Mouse (Mus musculus): Measurements from ENCODE around the gene Frmpd4.

Frmpd4 gene

GRCm38 (mm10) chrX:168123589-168123965 lies 453.5 kb downstream of the Frmpd4 start:
- DNase-seq: no peak

- DNase-seq: peak; percentile 33 to 39
These were observed 454.0 kb downstream of the Frmpd4 start for GRCm38 (mm10) chrX:168122806-168123588.

DNA sequence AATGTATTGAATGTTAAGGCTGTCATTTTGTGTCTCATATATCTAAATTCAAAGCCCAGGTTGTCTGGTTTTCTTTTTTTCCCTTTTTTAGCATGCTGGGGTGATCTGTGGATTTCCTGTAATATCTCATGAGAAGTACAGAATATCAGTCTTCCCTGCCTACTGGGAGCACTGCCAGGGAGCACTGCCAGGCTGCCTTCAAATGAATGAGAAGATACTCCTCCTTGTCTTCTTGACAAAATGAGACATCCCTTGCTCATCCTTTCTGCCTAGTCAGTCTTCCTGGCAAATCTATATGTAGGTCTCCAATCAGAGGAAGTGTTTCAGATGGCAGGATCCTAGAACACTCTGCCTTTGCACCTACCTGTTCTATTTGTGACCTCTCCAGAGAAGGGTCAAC lies 535.4 kb downstream of the Frmpd4 start:
- DNase-seq: peak; percentile 1 to 11

- no peak for DNase-seq
These were observed 556.4 kb downstream of the Frmpd4 start for GRCm38 (mm10) chrX:168020574-168021145.

GRCm38 (mm10) chrX:168017792-168018191 lies 559.2 kb downstream of the Frmpd4 start:
- DNase-seq: no peak

DNA sequence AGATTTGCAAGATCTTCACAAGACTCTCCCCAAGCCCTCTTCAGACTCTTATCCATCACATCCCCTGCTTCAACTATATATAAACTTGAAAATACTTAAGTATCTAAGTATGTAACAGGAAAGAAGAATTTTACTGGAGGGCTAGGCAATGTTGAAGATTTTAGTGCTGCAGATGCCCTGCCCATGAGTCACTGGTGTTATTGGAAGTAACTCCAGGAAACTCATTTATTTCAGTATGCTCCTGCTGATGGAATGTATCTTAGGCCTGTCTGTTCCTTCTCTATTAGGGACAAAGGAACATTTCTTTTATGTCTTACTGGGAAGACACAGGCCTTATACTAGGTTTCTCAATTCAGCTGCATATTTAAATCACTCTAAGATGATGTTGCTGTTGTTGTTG lies 592.2 kb downstream of the Frmpd4 start:
- no peak for DNase-seq

DNA sequence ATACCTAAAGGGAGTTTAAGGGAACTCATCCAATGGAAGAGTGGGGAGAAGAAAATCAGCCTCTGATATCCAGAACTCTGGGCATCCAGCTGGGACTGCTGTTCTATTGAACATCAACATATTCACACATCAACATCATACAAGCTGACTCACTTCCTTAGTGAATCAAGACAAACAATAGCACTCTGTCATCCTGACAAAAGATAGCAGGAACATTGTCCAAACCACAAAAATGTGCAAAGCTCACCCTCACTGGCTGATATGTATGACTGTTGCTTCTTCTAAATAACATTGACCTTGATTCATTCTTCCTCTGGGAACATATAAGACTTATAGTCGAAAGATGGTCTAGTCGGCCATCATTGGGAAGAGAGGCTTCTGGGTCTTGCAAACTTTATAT lies 625.8 kb downstream of the Frmpd4 start:
- no peak for DNase-seq

DNA sequence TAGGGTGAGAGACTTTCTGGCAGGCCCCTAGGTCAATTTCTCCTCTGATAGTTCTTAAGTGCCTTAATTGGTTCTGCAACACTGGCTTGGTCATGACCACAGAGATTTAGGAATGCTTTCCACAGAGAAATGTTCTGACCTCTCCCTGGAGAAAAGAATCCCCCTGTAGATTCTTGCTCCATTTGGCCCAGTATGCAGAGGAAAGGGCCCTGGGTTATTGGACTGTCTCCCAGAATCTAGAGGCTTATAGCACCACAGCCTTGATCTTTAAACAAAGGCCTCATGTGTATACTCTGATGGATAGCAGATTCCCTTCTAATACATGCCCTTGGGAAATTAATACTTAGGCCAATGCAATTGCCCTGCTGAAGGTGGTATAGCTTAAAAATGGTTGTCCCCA lies 667.5 kb downstream of the Frmpd4 start:
- no peak for DNase-seq

DNA sequence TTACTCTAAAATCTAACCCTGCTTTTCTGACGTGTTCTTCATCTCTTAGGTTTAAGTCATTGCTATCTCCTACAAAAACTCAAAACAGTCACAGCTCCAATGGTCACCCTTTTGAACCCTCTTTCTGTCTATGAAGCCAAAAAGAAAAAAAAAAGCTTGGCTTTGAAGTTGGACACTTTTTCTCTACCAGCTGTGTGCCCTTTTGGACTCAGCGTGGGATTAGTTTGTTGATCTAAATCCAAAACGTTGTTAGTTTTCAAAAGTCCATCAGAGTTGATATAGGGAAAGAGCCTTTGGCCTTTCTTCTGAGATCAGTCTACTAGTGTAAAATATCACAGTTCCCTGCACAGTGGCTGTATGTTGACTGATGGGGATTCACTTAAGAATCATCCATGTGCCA lies 676.0 kb downstream of the Frmpd4 start:
- DNase-seq: no peak

GRCm38 (mm10) chrX:167854821-167855220 lies 722.2 kb downstream of the Frmpd4 start:
- DNase-seq: no peak

DNA sequence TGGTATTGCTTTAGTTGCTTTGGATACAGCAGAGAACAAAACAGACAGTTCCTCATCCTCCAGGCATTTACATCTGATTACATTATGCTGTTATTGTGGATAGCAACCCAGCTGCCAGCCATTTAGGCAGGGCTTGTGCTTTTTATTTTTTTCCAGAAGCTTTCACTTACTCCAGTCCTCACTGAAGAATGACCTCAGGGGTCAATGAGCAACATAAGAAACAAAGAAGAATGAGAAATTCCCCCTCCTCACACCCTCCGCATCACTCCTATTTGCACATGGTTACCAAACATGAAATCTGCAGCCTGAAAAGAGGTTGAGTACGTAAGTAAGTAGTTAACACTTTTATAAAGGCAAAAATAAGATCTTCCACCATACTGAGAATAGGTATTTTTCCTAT lies 744.5 kb downstream of the Frmpd4 start:
- DNase-seq: no peak

GRCm38 (mm10) chrX:167828456-167828855 lies 748.6 kb downstream of the Frmpd4 start:
- DNase-seq: no peak

DNA sequence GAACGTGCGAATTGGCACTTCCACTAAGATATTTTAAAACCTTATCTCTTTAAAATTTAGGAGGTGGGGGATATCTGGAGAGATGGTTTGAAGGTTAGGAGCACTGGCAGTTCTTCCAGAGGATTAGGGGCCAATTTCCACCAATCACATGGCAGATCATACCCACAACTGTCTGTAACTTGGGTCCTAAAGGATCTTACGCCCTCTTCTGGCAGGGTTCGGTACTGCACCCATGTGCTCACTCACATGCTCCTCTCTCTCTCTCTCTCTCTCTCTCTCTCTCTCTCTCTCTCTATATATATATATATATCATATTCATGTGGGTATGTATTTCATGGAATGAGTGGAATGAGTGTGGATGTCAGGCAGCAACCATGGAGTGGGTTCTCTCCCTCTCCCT lies 759.7 kb downstream of the Frmpd4 start:
- DNase-seq: peak in 1 of 2 experiments; percentile 6

DNA sequence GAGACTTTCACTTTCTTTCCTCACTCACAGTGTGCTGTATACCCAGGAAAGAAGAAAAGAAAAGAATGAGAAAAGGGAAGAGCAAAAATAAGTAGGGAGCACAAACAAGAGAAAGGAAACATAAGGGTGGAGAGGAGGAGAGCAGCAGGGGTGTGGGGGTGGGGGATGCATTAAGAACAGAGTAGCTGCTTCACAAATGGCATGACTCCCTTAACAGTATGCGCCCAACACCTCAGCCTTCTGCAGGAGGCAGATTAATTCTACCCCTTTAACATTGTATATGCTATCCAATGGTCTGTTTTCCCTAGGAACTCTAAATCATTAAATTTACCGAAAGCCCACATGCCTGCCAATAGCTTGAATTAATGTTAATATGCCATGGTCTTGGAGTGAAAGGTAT lies 766.9 kb downstream of the Frmpd4 start:
- no peak for DNase-seq

DNA sequence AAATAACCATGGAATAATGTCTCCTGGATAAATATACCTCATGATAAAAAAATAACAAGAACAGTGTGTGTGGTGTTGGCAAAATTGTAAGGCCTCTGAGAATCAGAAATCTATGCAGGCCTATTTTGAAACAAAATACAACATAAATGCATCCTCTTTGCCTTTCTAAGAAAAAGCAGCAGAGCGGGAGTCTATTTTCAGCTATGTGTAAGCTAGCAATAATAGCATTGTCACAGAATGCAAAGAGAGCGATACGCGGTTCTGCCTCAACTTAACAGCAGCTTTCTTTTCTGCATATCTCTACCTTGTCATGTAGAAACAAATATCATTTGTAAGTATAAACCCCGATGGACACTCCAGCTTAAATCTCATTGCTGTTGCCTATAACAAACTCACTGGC lies 768.5 kb downstream of the Frmpd4 start:
- DNase-seq: no peak

DNA sequence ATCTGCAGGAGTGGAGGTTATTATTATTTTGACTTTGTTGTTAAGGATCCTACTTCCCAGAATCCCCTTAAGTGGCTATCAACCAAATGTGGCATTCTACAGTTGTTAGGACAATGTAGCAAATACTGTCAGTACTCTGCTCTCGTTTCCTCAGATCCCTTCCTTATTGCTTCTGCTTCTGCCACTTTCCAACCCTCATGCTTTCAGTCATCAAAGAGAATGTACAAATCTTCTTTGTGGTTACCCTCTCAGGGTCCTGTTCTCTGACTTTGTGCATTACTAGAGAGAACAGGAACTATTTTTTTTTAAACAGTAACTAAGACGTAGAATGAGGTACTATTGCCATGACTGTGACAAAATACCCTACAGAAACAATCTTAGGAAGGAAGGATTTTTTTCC lies 788.3 kb downstream of the Frmpd4 start:
- DNase-seq: no peak

DNA sequence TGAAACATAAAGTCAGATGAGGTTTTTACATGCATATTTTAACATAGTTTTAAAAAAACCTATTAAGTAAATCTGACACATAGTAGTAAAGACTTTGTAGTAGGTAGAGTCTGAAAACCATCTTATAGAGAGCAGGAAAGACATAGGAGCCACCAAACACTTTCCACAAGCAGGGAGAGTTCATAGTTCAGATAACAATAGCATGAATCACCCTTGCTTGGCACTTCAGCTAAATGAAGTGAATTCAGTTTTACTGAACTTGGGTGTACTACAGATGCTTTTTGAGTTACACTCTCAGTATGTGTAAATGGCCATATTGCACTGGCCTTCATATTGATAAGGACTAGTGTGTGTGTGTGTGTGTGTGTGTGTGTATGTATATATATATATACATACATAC lies 793.5 kb downstream of the Frmpd4 start:
- DNase-seq: no peak

GRCm38 (mm10) chrX:167719564-167719981 lies 857.5 kb downstream of the Frmpd4 start:
- peak; percentile 3 to 10 for DNase-seq

- no peak for DNase-seq
These were observed 857.9 kb downstream of the Frmpd4 start for GRCm38 (mm10) chrX:167719092-167719491.

DNA sequence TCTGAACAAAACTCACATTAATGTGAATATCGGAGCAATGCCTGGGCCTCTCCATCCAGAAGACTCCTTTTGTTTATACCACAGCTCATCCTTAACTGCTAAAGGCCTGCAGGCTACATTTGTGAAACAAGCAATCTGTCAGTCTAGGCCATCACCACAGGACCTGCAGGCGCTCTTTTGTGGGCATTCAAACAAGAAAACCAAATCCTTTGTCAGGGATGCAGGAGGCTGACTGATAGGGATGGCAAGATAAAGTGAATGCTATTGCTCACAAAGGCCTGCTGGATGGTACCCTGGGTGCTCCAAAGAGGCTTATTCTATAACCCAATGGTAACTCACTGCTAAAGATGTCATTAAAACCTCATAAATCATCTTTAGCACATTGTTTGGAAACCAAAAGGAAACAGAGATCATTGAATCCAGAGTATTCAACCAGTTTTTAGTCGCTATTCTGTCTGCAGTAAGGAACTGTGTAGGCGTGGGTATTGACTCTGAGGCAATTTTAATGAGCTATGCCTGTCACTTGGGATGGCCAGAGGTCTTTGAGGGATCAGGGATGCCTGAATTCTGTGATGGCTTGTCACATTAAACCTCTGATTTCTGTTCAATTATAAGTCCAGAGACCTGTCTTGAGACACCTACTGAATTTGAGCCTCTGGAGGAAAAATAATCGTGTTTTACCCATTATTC lies 922.1 kb downstream of the Frmpd4 start:
- peak; percentile 1 to 3 for DNase-seq

GRCm38 (mm10) chrX:167654249-167654648 lies 922.8 kb downstream of the Frmpd4 start:
- no peak for DNase-seq

DNA sequence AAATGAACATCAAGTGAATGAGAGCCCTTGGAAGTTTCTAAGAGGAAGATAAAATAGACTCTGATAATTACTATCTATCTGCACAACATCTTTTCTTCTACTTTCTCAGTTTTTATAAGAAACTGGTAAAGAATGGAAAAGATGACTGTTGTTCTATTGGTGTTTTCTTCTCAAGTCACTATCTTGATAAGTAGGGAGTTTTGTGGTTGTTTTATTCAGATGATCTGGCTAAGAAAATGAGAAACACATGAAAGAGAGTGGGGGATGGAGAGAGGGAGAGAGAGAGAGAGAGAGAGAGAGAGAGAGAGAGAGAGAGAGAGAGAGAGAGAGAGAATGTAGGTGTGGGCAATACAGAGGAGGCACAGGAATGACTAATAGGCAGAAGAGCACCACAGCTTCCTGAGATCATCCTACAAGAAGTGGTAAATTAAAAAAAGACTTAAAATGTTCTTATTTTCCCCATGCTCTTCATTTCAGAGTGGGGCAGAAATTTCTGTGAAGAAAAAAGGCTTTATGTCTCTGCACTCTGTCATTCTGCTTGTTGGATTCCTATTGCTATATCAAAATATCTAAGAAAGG lies 979.3 kb downstream of the Frmpd4 start:
- no peak for DNase-seq

DNA sequence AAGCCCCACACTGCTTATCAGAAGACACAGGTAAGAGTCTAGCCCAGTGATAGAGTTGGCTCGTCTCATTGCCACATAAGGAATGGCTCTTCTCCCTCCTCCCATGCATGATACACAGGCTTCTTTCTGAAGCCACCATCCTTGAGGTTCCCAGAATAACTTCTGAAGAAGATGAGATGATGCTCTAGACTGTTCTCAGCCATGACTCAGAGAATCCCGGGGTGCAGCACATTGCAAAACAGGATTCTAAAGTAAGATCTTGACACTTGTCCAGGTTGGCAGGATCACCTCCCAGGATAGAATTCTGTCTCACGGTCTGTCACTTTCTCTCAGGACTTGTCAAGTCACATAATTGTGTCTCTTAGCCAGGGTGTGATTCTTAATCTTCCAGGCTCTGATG lies 1024.2 kb downstream of the Frmpd4 start:
- peak in 1 of 2 experiments; percentile 2 for DNase-seq

DNA sequence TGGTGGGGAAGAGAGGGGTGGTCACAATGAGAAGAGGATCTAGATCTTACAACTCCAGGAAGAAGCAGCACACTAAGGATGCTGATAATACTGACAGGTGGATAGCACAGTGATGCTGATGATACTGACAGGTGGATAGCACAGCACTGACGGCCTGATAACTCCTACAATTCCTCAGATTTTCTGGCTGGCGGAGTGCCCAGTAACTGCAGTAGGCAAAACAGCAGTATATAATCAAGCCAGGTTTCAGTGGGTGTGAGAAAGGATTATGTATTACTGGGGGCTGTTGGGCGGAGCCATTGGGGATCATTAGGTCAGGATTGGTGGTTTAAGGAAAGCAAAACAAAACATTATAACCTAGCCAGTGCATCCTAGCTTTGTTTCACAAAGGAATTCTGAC lies 1053.9 kb downstream of the Frmpd4 start:
- DNase-seq: peak; percentile 34 to 62

All from cerebellum, postnatal 14 days (tissue).